Mouse (Mus musculus) retina, adult 2 months (tissue): ENCODE data around the gene Lmtk2.

Source experiments
- DNase-seq: peaks from one replicate; pipeline ENCODE4 v3.0.0-alpha.2; 2012; ENCODE audit warnings: low read depth, low spot score

Lmtk2 gene

GRCm38 (mm10) chr5:144106130-144106510 is 5.9 kb downstream of the Lmtk2 start:
- DNase-seq = no peak

- DNase-seq = no peak
These were observed 9.0 kb downstream of the Lmtk2 start for GRCm38 (mm10) chr5:144109201-144109600.

DNA sequence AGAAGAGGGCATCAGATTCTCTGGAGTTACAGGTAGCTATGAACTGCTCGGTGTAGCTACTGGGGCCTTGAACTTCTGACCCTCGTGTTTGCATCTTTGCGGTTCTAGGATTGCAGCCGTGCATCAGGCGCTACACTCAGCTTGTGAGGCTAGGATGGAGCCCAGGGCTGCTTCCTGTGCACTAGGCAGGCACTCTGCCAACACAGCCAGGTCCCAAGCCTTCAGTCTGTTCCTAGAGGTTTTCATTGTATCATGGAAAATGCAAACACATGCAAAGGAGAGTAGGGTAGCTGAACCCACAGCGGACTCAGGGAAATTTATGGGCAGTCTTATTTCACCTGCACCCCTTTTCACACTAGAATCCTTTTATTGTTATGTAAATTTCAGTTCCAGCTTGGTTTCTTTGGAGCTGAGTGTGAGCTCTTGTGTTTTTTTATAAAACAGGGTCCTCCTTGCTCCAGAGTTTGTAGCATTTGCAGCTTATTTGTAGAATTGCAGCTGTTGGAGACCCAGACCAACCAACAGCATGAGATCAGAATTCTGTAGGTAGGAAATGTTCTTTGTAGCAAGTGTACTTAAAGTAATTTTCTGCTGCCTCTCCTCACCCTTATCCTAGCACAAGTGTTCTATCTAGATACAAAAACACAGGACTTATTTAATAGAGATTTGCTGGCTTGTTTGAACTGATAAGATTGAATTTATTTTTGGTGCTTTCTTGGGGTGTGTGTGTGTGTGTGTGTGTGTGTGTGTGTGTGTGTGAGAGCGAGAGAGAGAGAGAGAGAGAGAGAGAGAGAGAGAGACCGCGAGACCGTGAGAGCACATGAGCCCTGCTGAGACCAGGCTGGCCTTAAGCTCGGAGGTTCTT is 12.6 kb downstream of the Lmtk2 start:
- DNase-seq = no peak

- no peak for DNase-seq
These were observed 13.8 kb downstream of the Lmtk2 start for GRCm38 (mm10) chr5:144114068-144114467.

GRCm38 (mm10) chr5:144114970-144115627 is 14.9 kb downstream of the Lmtk2 start:
- DNase-seq = no peak

DNA sequence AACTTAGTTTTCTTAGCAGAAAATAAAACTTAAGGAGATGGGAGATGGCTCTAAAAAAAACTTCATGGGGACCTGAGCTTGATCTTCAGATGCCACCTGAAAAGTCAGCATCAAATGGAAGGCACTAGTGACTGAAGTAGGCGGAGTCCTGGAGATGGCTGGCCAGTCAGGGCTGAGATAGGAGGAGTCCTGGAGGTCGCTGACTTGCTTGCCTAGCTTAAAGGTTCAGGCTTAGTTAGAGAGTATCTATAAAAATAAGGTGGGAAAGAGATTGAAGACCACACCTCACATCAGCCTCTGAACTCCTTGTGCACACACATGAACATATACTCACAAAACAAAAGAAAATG is 15.4 kb downstream of the Lmtk2 start:
- no peak for DNase-seq

- no peak for DNase-seq
These were observed 18.0 kb downstream of the Lmtk2 start for GRCm38 (mm10) chr5:144118271-144118670.

- no peak for DNase-seq
These were observed 19.1 kb downstream of the Lmtk2 start for GRCm38 (mm10) chr5:144119286-144119685.

GRCm38 (mm10) chr5:144121489-144121888 is 21.3 kb downstream of the Lmtk2 start:
- DNase-seq = no peak

- DNase-seq = no peak
These were observed 25.9 kb downstream of the Lmtk2 start for GRCm38 (mm10) chr5:144125979-144126755.

GRCm38 (mm10) chr5:144143531-144143930 is 43.3 kb downstream of the Lmtk2 start:
- DNase-seq = no peak

DNA sequence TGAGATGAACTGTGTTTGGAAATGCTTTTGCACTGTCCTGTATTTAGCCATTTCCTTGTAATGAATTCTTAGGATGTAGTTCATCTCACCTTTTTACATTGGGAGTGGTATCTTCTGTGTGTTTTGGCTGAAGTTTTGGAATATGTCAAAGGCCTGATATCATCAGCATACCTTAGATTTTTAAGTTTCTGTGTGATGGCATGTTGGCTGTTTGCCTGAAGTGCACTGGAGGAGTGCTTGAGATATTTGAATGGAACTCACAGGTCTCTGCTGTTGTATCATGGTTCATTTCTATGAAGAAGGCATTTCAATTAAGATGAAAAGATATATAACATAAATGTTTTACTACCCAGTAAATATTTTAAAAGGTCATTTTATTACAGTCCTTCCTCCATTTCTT is 46.7 kb downstream of the Lmtk2 start:
- DNase-seq = no peak

DNA sequence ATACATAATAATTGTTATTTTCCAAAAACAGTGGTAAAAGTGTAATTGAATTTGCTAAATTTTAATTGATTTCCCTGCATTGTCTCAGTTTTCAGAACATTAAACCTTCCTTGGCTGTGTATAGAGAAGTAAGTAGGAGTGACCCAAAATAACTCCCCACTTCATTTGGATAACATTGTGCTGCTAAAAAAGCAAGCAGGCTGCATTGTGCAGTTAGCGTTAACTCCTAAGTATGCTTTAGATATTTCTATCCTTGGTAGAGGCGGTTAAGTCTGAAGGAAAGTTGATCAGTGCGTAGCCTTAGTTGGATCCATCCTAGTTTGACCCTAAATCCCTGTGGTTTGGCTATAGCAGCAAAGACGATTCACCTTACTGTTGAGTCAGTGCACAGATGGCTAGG is 49.3 kb downstream of the Lmtk2 start:
- DNase-seq = no peak

GRCm38 (mm10) chr5:144151270-144151669 is 51.0 kb downstream of the Lmtk2 start:
- no peak for DNase-seq

DNA sequence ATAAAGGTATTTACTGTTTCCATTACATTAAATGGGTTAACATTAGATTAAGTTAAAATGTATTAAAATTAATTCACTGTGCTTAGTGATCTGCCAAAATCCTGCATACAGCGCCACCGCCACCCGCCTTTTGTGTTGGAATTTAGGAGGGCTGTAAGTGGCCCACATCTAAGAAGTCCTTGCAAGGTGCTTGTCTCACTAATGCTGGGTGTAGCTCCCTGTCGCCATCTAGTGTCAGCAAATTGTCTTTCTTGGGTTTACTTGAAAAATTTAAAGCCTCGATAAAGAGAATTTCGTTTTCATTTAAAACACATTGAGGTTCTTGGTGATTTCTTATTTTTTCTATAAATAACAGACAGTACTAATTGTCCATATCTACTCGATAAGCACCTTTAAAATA is 54.3 kb downstream of the Lmtk2 start:
- peak; percentile 50 for DNase-seq

DNA sequence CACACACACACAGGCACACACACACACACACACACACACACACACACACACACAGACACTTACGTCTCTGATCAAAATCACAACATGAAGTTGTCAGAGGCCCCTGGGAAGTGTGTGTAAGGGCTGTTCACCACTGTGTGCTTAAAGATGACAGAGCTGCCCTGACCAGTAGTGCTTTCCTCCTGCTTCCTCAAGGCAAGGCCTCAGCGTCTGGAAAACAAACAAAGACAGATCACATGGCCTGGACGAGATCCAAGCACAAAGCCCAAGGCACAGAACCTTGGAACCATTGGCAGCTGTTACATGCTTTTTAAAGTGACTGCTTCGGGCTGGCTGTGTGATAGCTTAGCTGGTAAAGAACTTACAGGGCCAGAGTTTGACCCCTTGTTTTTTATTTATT is 58.4 kb downstream of the Lmtk2 start:
- DNase-seq = no peak

GRCm38 (mm10) chr5:144159137-144159536 is 58.9 kb downstream of the Lmtk2 start:
- DNase-seq = no peak

- no peak for DNase-seq
These were observed 62.0 kb downstream of the Lmtk2 start for GRCm38 (mm10) chr5:144162080-144162812.

DNA sequence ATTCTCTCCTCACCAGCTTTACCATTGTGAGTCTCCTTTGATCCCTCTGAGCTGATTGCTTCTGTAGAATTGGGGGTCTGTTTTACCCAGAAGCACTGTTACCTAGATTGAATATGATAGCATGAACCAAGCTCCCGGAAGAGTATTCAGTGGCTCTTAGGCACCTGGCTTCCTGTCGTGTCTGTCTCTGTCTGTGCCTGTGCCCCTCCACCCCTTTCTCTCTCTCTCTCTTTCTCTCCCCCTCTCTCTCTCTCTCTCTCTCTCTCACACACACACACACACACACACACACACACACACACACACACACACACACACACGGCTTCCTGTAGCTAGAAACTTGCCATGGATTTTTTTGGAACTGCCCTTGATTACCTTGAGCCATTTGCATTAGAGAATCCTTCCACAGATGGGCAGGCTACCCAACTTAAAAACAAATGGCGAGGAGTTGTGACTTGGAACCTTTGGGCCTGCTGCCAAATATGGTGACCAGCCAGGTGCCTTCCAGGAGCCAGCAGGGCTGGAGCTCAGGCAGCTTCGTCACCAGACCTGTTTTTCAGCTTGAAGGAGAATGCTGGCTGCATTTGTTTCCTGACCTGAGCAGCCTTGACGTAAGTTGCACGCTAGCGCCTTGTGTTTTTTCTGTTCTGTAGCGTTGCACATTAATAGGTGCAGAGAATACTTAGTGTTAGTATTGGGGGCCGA is 62.7 kb downstream of the Lmtk2 start:
- DNase-seq = no peak

DNA sequence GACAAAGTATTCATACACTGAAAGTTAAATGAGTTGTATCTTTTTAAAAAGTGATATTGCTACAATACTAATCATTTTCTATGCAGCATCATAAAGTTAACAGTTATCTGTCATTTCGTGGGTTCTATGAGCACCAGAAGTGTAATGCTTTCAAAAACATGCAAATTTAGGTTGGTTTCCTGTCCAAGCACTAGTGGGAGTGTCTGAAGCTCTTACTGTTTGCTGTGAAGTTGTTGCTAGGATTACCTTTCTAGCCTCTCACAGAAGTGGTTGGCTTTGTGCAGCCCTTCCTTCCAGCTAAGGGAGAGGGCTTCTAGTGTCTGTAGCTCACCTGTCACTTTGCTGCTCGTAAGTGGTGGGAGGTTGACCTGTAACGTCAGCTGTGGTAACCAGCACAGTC is 65.5 kb downstream of the Lmtk2 start:
- DNase-seq = no peak
